ENCODE assay signal across 13 mouse cellular contexts in genomic region chr12:51591921-51592320, GRCm38 (mm10). TPM values are rescaled to one million over a fixed set of nuclear protein-coding genes. Genes with fewer than 3 reads are reported as not detected.
"Had no signal": no experiment of that assay in that cellular context is flagged by ENCODE, and none has a peak within 500 bp of the region (broad histone marks: within the 10 kb centered on the region; RNA-seq: fewer than 3 reads in every experiment).

No protein-coding gene starts in this region.

- ATAC-seq: liver, postnatal 0 days; lung, postnatal 0 days had no signal

- DNase-seq: liver, postnatal 0 days; lung, adult 2 months; lung, postnatal 14 days; lung, postnatal 36 days; midbrain, embryonic 14.5 days; right cerebral cortex, postnatal 14 days; thymus, adult 2 months; thymus, postnatal 25 days; thymus, postnatal 4 days had no signal

RNA-seq across cellular contexts. Expression of gene Coch, which starts 1.2 kb away (rescaled TPM):
- total RNA-seq: megakaryocyte progenitor cell, adult 5-6 weeks; monocyte, adult 5-6 weeks; neutrophil, adult 5-6 weeks had no signal
